Mouse (Mus musculus): ENCODE data around the gene Pygo2. TPM values are rescaled to one million over a fixed set of nuclear protein-coding genes. Genes with fewer than 3 reads are reported as not detected.

Pygo2 gene
- polyA plus RNA-seq, 1 experiment from 2014 or later = 50.4 TPM

DNA sequence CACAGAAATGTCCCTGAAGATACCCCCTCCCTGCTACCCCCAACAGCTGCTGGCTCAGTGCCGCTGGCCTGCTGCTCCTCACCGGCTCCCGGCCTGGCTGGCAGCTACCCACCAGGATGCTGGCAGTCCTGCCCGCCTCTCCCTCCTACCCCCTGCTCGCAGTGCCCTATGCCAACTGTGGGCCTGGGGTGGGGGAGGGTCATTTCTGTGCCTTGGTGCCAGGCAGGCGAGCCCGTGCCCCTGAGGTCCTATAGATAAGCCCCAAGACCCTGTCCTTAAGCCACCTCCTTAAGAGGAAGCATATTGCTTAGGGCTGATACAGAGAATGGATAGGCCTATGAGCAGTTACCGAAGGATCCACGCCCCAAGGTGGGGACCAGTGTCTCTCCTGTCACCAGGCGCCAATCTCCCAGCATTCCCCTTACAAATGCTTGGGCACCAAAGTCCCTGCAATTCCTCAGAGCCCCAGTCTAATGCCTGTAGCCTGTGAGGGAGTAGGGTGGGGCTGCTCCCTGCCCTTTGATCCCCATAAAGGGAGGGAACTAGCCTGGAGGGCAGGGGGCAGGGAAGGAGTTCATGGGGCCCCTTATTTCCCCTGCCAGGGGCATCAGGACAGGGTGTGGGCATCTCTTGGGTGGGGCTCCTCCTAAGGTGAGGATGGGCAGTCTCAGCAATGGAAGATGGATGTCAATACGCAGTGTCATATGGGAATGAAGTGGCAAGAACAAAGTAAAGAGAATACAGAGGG, 41.7 kb upstream of the Pygo2 start:
- Histone ChIP-seq H3K27ac (0 out of 2 replicates have a peak overlapping the region, but pooled peaks have one; percentile 42), H3K4me1 (replicated peaks) (peaks cover 77% of the 10 kb centered on the region), H3K4me3 (no peak overlapping the region), H3K36me3 (no peaks in the 10 kb centered on the region), H3K9me3 (no peaks in the 10 kb centered on the region), H3K27me3 (ENCODE audit: insufficient read depth, poor library complexity, severe bottlenecking) (peaks cover 38% of the 10 kb centered on the region)
- DNase-seq (ENCODE audit: low spot score) = no peak
- 77% methylated on average over 11 of the region's 11 CpGs for WGBS

DNA sequence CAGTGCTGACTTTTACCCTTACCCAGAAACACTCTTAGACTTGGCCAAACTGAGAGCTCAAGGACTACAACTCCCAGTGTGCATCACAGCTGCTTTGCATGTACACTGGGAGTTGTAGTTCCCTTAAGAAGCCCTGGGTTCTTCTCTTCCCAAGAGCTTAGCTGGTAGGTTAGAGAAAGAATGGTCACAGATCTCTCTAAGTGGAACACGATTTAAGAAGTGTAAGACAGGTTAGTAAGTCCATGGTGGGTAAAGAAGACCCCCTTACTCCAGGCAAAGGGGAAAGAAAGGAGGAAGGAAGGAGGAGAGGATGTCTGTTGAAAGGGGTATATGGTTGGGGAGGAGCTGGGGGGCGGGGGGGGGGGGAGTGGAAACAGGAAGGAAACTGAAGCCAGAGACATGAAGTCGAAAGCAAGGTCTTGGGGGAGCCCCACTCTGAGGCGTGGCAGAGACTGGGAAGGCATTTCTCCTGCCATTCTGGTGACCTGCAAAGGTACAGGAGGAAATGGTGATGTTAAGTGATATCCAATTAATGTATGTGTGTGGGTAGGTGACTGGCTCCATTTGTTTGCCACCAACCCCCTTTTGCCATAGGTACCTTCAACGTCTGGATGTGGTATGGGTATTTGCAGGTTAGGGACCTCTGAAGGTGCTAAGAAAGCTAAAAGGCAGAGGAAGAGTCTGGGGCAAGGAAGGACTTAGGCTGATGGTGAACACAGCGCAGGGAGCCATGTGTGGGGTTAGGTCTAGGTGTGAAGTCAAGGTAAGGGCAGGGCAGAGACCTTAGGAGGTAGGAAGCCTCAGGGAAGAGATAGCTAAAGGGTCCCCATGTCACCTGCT, 40.9 kb upstream of the Pygo2 start:
- Histone ChIP-seq H3K36me3 (no peaks in the 10 kb centered on the region), H3K27ac (no peak overlapping the region), H3K4me1 (replicated peaks) (peaks cover 83% of the 10 kb centered on the region), H3K4me3 (no peak overlapping the region), H3K9me3 (no peaks in the 10 kb centered on the region), H3K27me3 (ENCODE audit: insufficient read depth, poor library complexity, severe bottlenecking) (peaks cover 38% of the 10 kb centered on the region)
- WGBS = 65% methylated on average over 6 of the region's 6 CpGs
- no peak for DNase-seq (ENCODE audit: low spot score)

DNA sequence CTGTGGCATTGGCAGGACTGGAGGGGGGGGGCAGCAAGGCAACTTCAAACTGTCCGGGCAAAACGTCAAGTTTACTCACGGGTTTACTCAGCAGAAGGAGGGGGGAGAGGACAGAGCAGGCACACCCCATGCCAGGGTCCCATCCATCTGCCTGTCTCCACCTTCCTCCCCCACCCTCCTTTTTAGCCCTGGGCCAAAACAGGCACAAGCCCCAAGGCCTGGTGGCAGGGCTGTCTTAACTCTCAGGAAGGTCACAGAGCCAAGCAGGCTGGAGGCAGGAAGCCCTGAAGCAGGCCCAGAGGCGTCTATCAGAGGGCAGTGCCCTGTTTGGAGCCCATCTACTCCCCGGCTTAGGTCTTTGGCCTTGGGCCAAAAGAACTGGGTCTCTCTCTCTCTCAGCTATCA, 39.9 kb upstream of the Pygo2 start:
- Histone ChIP-seq H3K27me3 (ENCODE audit: insufficient read depth, poor library complexity, severe bottlenecking) (peaks cover 38% of the 10 kb centered on the region), H3K9me3 (no peaks in the 10 kb centered on the region), H3K36me3 (no peaks in the 10 kb centered on the region), H3K4me3 (peak overlapping the region; percentile 77; the same call in 1 of the 2 replicates), H3K27ac (0 out of 2 replicates have a peak overlapping the region, but pooled peaks have one; percentile 90), H3K4me1 (replicated peaks) (peaks cover 83% of the 10 kb centered on the region)
- no peak for DNase-seq (ENCODE audit: low spot score)
- 66% methylated on average over 5 of the region's 5 CpGs for WGBS

DNA sequence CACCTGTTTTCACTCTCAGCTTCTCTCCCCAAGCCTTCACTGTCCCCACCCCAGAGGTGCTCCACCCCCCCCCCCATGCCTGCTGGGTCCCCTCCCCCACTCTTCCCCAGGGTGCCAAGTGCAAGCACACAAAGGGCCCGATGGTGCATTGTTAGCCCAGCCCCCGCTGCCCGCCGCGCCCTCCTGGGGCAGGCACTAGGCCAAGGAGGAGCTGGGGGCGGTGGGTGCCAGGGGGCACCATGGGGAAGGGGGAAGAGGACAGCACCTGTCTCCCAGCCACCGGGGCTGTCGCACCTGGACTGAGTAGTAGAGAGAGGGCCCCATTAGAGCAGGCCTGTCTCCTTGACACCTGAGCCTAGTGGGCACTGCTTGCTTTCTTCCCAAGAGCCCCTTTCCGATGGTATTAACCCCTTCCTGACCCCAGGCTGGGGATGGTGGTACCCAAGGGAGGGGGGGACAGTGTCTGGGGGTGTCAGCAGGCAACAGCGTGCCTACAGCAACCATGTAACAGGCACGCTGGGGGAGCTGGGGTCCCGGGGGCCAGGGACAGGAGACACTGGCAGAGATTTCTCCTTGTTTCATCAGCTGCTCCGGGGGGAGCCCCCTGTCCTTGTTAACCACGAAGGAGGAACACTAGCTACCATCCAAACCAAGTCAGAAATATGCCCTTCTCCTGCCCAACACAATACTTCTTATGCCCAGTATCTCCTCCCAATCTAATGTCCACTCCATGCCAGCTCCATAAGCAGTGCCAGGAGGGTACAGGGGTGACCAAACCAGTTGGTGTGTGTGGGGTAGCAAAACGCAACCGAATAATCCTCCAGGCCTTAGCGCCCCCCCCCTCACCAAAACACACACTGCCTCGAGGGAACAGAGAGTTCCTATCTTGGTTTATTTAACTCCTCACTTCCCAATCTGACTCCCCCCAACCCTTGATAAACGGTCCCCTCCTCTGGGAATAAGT, 39.0 kb upstream of the Pygo2 start:
- Histone ChIP-seq H3K9me3 (no peaks in the 10 kb centered on the region), H3K27me3 (ENCODE audit: insufficient read depth, poor library complexity, severe bottlenecking) (peaks cover 40% of the 10 kb centered on the region), H3K4me3 (peak overlapping the region; percentile 77), H3K4me1 (replicated peaks) (peaks cover 85% of the 10 kb centered on the region), H3K27ac (peak overlapping the region; percentile 90), H3K36me3 (no peaks in the 10 kb centered on the region)
- no peak for DNase-seq (ENCODE audit: low spot score)
- WGBS = 12% methylated on average over 19 of the region's 19 CpGs

DNA sequence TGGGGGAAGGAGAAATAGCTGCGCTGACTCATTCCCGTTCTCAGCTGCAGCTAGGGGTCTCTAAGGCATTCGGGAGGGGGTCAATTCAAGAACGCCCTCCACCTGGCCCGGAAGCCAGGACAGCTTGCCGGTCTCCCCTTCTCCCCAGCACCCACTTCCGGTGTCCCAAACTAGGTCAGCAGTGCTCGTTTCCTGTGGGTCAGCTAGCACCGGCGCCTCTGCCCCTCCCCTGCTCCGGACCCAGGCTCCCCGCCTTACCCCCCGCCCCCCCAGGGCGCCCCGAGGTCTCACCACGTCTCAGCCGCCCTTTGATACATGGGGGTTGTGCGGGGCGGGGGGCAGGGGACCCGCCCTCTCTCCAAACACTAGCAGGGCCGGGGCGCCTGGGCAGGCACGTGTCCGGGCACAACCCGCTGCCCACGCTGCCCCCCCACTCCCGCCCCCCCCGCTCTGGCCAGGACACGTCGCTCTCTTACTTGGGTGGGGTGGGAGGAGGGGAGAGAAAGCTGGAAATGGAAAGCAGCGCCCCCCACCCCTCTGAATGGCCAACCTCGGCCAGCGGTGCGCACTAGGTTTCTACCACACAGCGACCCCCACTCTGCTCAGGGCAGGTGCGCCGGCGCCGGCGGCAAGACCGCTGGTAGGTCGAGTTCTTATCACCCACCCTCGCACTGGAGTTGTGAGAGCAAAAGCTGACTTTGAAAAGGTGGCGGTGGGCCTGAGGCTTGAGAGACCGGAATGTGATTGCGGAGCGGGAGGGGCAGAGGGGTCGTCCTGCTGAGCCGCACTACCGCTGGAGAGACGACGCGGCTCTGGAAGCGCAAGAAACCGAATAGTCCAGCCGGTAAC, 38.1 kb upstream of the Pygo2 start:
- Histone ChIP-seq H3K36me3 (no peaks in the 10 kb centered on the region), H3K9me3 (no peaks in the 10 kb centered on the region), H3K27me3 (ENCODE audit: insufficient read depth, poor library complexity, severe bottlenecking) (peaks cover 42% of the 10 kb centered on the region), H3K4me3 (peak overlapping the region; percentile 77), H3K27ac (peak overlapping the region; percentile 90), H3K4me1 (replicated peaks) (peaks cover 87% of the 10 kb centered on the region)
- peak; percentile 59 for DNase-seq (ENCODE audit: low spot score)
- WGBS = under 1% methylated on average over 56 of the region's 56 CpGs

DNA sequence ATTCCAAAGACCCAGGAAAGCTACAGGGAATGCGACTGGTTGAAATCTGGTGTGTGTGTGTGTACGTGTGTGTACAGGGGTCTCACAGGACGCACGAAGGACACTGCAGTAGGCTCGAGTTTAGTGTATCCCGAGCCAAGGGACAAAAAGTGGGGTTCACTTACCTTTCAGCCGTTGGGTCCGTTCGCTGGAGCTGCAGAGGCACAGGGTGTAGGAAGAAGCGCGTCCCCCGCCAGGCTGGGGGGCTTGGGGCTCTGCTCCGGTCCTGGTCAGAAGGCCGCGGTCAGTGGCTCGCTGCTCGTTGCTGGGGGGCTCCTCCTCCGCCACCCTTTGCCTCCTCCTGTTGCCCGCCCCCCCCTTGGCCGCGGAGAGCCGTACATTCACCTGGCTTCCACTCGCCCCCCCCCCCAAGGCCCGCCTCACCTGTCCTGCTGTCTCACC, 37.1 kb upstream of the Pygo2 start:
- Histone ChIP-seq H3K27me3 (ENCODE audit: insufficient read depth, poor library complexity, severe bottlenecking) (peaks cover 42% of the 10 kb centered on the region), H3K27ac (peak overlapping the region; percentile 90), H3K36me3 (no peaks in the 10 kb centered on the region), H3K9me3 (no peaks in the 10 kb centered on the region), H3K4me3 (peak overlapping the region; percentile 77), H3K4me1 (replicated peaks) (peaks cover 80% of the 10 kb centered on the region)
- DNase-seq (ENCODE audit: low spot score) = peak; percentile 29
- under 1% methylated on average over 23 of the region's 24 CpGs for WGBS

DNA sequence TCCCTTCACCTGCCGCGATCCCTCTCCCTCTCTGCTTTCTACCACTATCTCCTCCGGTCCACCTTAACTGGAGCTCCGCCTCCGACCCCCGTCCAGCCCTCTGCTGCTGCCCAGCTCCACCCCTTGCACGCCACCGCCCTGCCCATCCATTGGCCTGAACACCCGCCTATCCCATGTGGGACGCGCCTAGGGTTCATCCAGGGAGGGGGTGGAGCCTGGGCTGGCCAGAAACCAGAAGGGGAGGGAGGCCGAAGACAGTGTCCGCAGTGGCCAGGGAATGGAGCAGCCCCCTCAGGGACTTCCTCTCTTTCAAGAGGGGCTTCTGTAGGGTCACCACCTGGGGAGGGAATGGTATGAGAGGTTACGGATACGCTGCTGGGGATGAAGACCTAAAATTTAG, 36.4 kb upstream of the Pygo2 start:
- no peaks in the 10 kb centered on the region for H3K36me3 ChIP-seq
- H3K27ac ChIP-seq = peak overlapping the region; percentile 90
- H3K4me1 ChIP-seq (replicated peaks) = peaks cover 73% of the 10 kb centered on the region
- peak; percentile 98 for DNase-seq (ENCODE audit: low spot score)
- H3K27me3 ChIP-seq (ENCODE audit: insufficient read depth, poor library complexity, severe bottlenecking) = peaks cover 42% of the 10 kb centered on the region
- no peaks in the 10 kb centered on the region for H3K9me3 ChIP-seq
- H3K4me3 ChIP-seq = peak overlapping the region; percentile 77
- under 1% methylated on average over 15 of the region's 15 CpGs for WGBS

DNA sequence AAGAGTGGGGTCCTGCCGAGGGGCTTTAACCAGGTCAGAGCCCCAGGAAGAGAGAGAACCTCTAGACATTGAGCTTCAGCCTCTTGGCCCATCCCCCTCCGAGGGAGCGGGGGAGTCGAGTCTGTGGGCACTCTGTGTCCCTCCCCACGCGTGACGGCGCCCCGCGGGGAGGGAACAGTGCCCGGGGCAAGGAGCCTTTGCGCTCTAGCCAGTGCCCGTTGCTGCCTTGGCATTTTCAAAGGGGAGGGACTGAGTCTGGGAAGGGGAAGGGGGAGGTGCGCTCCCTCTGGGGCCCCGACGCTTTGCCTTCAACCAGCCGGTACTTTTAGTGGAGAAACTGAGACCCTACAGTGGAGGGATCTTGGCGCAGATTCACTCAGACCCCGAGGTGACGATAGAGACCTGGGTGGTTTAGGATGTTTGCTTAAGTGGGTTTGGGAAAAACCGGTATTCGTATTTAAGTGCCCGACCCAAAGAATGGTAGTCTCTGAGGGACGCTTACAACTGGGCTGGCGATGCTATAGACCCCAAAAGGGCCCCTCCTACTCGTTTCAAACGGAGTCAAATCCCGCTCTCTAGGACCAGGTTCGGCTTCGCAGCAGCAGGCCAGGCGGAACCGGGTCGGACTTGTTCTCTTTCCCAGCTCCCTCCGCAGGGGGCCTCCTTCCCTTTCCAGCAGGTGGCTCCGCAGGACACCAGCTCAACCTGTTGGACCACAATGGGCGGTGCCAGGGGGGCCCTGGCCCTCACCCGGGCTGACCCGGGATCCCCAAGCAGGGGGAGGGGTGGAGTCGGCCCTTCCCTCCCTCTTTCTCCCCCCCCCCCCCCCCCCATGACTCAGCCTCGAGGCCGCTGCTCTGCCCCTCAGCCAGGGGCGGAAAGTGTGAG, 35.8 kb upstream of the Pygo2 start, which contains the start of gene Zbtb7b:
Gene Zbtb7b (minus strand): TSS at position 771 of the 888 bp plus-strand sequence.
- Histone ChIP-seq H3K36me3 (0 out of 2 replicates have a peak, but pooled peaks cover under 1% of the 10 kb centered on the region), H3K9me3 (no peaks in the 10 kb centered on the region), H3K27ac (peak within 1 kb of the TSS; percentile 90), H3K27me3 (ENCODE audit: insufficient read depth, poor library complexity, severe bottlenecking) (peaks cover 42% of the 10 kb centered on the region), H3K4me1 (replicated peaks) (peaks cover 71% of the 10 kb centered on the region), H3K4me3 (peak within 1 kb of the TSS; percentile 77)
- peak; percentile 70 for DNase-seq (ENCODE audit: low spot score)
- WGBS = under 1% methylated on average over 42 of the region's 42 CpGs

DNA sequence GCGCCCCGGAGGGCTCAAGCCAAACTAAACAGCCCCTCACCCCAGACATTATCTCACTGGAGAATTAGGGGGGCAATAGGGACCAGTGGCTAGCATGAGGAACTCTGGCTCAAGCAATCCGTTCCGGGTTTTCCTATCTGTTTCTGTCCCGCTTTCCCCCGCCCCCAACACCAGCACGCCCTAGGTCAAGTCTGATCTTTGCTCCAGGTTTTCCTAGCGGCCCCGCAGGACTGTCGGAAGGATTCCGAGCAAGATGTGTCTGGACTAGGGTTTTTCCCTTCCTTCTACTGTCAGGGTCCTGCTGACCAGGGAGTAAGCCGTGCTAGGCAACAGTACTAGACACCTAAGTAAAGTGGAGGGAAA, 35.1 kb upstream of the Pygo2 start:
- Histone ChIP-seq H3K9me3 (no peaks in the 10 kb centered on the region), H3K27ac (peak overlapping the region; percentile 90), H3K27me3 (ENCODE audit: insufficient read depth, poor library complexity, severe bottlenecking) (peaks cover 41% of the 10 kb centered on the region), H3K4me3 (peak overlapping the region; percentile 77), H3K4me1 (replicated peaks) (peaks cover 71% of the 10 kb centered on the region), H3K36me3 (0 out of 2 replicates have a peak, but pooled peaks cover 3% of the 10 kb centered on the region)
- WGBS = under 1% methylated on average over 12 of the region's 12 CpGs
- peak; percentile 90 for DNase-seq (ENCODE audit: low spot score)

DNA sequence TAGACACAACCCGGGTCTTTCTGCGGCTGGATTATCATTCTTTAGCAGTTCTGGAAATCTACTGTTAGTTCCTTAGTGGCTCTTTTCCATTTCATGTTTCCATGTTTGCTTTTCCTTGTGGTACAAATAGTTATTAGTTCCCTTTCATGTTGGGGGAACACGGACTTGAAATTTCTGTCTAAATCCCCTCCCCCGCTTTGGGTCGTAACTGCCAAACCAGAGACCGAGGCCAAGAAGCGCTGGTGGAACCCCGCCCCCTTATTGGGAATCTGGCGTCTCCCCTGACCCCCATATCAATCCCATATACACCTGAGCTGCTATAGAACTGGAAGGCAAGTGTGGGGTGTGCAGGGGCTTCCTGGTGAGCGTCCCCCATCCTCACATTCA, 34.6 kb upstream of the Pygo2 start:
- H3K27ac ChIP-seq = peak overlapping the region; percentile 90
- WGBS = 2% methylated on average over 10 of the region's 10 CpGs
- peaks cover 36% of the 10 kb centered on the region for H3K27me3 ChIP-seq (ENCODE audit: insufficient read depth, poor library complexity, severe bottlenecking)
- no peaks in the 10 kb centered on the region for H3K9me3 ChIP-seq
- H3K4me1 ChIP-seq (replicated peaks) = peaks cover 66% of the 10 kb centered on the region
- DNase-seq (ENCODE audit: low spot score) = no peak
- H3K4me3 ChIP-seq = peak overlapping the region; percentile 77
- H3K36me3 ChIP-seq = 0 out of 2 replicates have a peak, but pooled peaks cover 7% of the 10 kb centered on the region

Data from hindbrain, embryonic 10.5 days (tissue).